22 mouse cellular contexts compared by ENCODE assay signal in the genomic region with DNA sequence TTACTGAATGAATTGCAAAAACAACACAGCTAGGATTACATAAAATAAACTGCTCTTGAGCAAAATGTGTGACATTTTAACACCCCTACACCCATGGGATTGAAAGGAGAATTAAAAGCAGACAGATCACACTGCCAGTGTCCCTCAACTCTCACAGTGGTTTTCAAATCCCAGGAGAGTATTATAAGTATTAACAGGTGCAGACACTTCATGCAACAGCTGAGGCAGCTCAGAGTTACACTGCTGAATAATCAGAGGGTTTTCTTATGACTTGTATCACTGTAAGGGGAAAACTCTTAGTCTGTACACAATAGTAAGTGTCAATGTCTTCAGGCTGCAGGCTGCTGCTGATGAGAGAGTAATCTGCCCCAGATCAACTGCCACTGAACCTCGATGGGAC.
"Had no signal": no experiment of that assay in that cellular context is flagged by ENCODE, and none has a peak within 500 bp of the region (broad histone marks: within the 10 kb centered on the region; RNA-seq: fewer than 3 reads in every experiment).

No protein-coding gene starts in this region.

- H3K36me3 ChIP-seq: heart, embryonic 13.5 days; heart, embryonic 15.5 days; hindbrain, embryonic 10.5 days; hindbrain, embryonic 12.5 days; intestine, embryonic 15.5 days; limb, embryonic 13.5 days; limb, embryonic 15.5 days; liver, embryonic 12.5 days had no signal

- H3K27me3 ChIP-seq: heart, embryonic 13.5 days; heart, embryonic 15.5 days; hindbrain, embryonic 12.5 days; intestine, embryonic 15.5 days; limb, embryonic 13.5 days; limb, embryonic 15.5 days; liver, embryonic 12.5 days had no signal

- DNase-seq: gastrocnemius, adult 2 months; gastrocnemius, postnatal 10 days; gastrocnemius, postnatal 25 days; heart, adult 2 months; heart, postnatal 14 days; heart, postnatal 36 days; kidney, adult 18-20 months; kidney, adult 8-10 months; kidney, postnatal 10 days; kidney, postnatal 25 days; kidney, postnatal 4 days; layer of hippocampus, adult 9-11 months; layer of hippocampus, postnatal 36 days; left cerebral cortex, postnatal 4 days had no signal
